Mouse (Mus musculus) spleen, postnatal 10 days (tissue): ENCODE data around the gene Tfe3.
"Not testable (repeated sequence)": the region's sequence is repeated elsewhere in the genome, so short reads cannot be mapped to it uniquely, and the experiment has no call there.

Experiments used
- DNase-seq, 2 experiments: peaks; one replicate each; pipeline ENCODE4 v3.0.0; 2021 to 2022; ENCODE audit warnings: low spot score in 2 of 2

Gene Tfe3

DNA sequence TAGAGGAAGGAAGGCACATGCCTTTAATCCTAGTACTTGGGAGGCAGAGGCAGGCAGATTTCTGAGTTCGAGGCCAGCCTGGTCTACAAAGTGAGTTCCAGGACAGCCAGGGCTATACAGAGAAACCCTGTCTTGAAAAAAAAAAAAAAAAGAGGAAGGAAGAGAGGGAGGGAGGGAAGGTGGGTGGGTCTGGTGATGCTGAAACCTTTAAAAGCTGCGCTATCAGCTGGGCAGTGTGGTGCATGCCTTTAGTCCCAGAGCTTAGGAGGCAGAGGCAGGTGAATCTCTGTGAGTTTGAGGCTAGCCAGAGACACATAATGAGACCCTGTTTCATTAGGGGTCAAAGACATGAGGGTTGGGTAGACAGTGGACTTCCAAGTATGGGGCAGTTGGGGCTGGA, 39.8 kb downstream of the Tfe3 start:
- not testable (repeated sequence) for DNase-seq

DNA sequence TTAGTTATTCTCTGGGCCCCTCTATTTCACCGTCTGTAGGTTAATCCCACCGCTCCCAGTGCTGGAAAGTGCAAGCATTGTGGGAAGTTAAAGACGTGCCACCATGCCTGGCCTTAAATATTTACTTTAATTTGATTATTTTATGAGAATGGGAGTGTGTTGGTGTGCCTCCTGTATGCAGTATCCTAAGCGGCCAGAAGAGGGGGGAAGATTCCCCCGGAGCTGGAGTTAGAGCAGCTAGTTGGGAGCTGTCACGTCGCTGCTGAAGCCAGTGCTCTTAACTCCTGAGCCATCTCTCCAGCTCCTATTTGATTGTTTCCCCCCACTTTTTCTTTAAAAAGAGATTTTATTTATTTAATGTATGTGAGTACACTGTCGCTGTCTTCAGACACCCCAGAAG, 52.7 kb downstream of the Tfe3 start:
- peak; percentile 52 to 78 for DNase-seq

GRCm38 (mm10) chrX:7821865-7822779, 59.8 kb downstream of the Tfe3 start, which contains the start of gene Kcnd1:
Gene Kcnd1 (plus strand): TSS chrX:7822289.
- peak in 1 of 2 experiments; percentile 24 for DNase-seq
